Mouse (Mus musculus): ENCODE data around the gene Gpr45.
"Not testable (repeated sequence)": the region's sequence is repeated elsewhere in the genome, so short reads cannot be mapped to it uniquely, and the experiment has no call there.

DNA sequence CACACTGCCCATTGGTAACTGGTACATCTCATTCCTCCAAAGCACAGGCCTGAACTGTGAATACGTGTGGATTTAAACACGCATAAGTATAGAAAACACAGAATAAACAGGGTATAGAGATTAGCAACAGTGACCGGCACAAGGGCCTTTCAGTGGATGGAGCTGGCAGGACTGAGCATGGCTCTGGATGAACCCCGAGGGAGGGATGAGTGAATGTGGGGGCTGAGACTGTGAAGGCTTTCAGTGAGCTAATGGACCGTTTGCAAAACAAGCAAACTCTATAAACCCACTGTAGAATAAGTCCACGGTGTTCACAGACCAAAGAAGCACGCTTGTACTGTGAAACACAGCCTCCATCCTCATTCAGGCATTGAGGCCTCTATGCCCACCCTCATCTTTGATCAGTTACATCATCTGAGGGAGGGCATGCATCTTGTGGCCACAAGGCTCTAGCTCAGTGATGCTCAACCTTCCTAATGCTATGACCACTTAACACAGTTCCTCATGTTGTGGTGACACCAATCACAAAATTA, 62.5 kb downstream of the Gpr45 start:
- not testable (repeated sequence) for TF ChIP-seq GATA1 (IDR thresholded peaks at IDR 0.05; ENCODE audit: borderline replicate concordance, low read length); FLI1 (IDR thresholded peaks at IDR 0.05; ENCODE audit: low read length)
